Mouse (Mus musculus): ENCODE results near the gene Bmp8a.
"Not testable (repeated sequence)": the region's sequence is repeated elsewhere in the genome, so short reads cannot be mapped to it uniquely, and the experiment has no call there.

The Bmp8a gene

DNA sequence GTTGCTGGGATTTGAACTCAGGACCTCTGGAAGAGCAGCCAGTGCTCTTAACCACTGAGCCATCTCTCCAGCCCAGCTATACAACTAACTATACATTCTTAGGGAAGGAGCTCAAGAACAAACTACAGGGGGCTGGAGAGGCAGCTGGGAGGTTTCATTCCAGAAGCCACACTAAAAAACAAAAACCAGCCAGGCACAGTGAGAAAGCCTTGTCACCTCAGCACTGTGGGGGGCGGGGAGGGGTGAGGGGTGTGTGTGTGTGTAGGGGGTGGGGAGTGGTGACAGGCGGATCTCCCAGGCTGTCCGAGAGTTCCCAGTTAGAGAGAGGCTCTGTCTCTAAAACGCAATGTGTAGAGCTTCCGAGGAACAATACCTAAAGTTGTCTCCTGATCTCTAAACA lies 11.7 kb downstream of the Bmp8a start:
- DNase-seq (ENCODE audit: low spot score in 2 of 2): no peak

DNA sequence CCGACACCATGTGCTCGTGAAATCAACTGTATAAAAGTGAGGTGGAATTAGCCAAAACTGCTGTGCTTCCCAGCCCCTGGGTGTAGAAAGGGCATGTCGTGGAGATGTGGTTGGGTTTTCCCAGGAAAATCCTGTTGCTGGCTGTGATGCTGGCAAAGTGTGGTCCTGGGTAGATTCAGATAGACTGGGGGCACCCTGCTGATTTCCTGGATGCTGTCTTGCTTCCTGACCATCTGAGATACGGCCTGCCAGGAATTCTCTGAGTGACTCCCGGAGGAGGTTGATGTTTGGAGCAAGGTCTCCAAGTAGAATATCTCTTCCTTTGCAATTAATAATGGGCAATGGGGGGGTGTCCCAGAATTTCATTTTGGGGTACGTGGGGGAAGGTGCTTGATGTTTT lies 14.1 kb downstream of the Bmp8a start:
- DNase-seq (ENCODE audit: low spot score in 2 of 2): no peak

- DNase-seq (ENCODE audit: low spot score in 2 of 2): no peak
These were observed 15.4 kb downstream of the Bmp8a start for GRCm38 (mm10) chr4:123327630-123328029.

- DNase-seq (ENCODE audit: low spot score in 2 of 2): no peak
These were observed 17.0 kb downstream of the Bmp8a start for GRCm38 (mm10) chr4:123326087-123326486.

GRCm38 (mm10) chr4:123323534-123323933 lies 19.5 kb downstream of the Bmp8a start, which contains the start of gene Oxct2a:
TSS of gene Oxct2a (minus strand) at chr4:123323634.
- no peak for DNase-seq (ENCODE audit: low spot score in 2 of 2)

- DNase-seq (ENCODE audit: low spot score in 2 of 2): not testable (repeated sequence)
These were observed 20.1 kb downstream of the Bmp8a start for GRCm38 (mm10) chr4:123322910-123323309.

DNA sequence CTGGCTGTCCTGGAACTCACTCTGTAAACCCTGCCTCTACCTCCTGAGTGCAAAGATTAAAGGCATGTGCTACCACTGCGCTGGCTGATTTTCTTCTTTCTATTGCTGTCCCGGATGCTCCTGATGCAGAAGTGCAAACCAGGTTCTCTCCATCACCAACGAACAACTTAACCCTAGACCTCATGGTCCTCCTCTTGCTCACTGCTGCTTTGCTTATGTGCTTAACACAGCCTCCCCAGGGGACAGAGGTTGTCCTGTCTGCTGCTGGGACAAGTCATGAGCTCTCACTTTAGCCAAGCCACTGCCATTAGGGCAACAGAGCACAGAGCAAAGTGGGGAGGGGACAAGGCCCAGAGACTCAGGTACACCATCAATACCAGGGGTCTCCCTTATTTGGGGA lies 28.6 kb downstream of the Bmp8a start:
- no peak for DNase-seq (ENCODE audit: low spot score in 2 of 2)

- DNase-seq (ENCODE audit: low spot score in 2 of 2): no peak
These were observed 30.0 kb downstream of the Bmp8a start for GRCm38 (mm10) chr4:123313010-123313409.

DNA sequence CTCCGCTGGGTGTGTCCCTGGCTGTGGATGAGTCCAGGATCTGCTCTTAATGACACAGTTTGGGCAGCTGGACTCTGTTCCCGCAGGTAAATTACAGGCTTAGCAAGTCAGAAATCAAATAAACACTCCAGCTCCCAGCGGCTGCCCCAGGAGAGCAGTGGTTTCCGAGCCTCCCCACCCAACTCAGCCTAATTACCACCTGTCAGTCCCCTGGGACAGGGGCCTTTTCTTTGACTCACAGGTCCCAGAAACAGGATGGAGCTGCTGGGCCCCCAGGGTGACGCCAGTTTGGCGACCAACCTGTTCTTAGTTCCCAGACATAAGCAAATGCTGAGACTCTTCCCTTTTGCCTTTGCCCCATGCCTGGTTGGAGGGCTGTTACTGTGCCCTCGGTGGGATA lies 31.2 kb downstream of the Bmp8a start:
- no peak for DNase-seq (ENCODE audit: low spot score in 2 of 2)

- DNase-seq (ENCODE audit: low spot score in 2 of 2): no peak
These were observed 34.8 kb downstream of the Bmp8a start for GRCm38 (mm10) chr4:123308292-123308691.

DNA sequence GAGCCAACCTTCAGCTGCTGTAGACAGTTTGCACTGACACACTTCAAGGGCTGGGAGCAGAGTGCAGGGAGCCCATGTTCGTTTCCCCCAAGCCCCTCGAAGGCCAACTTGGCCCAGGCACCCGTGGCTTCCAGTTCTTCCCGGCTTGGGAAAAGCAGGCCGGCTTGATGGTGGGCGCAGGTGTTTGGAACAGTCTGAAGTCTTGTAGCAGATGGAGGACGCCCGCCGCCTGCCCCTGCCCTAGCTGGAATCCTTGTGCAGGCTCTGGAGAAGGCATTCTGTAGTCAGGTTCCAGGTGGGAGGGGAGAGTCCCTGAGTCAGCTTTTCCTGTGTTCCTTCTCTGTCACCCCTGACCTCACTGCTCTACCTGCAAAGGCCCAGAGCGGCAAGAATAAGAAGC lies 36.1 kb downstream of the Bmp8a start:
- peak in 1 of 2 experiments; percentile 54 for DNase-seq (ENCODE audit: low spot score in 2 of 2)

DNA sequence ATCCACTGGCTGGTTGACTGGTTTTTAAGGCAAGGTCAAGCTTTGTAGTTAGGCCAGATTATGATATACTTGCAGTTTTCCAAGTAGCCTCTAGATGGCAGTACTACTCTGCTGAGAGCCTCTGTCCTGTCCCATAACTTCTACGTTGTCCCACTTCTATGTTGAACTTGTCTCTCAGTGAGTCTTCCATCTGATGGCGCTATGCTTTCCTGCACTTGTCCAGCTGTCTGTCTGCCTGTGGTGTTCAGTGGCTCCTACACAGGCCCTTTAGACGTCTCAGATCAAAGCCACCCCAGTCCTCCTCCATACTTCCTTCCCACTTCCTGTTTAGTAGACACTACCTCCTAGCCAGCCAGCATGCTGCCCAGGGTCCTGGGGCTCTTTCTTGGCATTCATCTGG lies 37.3 kb downstream of the Bmp8a start:
- DNase-seq (ENCODE audit: low spot score in 2 of 2): peak in 1 of 2 experiments; percentile 46

- no peak for DNase-seq (ENCODE audit: low spot score in 2 of 2)
These were observed 43.9 kb downstream of the Bmp8a start for GRCm38 (mm10) chr4:123298980-123299670.

DNA sequence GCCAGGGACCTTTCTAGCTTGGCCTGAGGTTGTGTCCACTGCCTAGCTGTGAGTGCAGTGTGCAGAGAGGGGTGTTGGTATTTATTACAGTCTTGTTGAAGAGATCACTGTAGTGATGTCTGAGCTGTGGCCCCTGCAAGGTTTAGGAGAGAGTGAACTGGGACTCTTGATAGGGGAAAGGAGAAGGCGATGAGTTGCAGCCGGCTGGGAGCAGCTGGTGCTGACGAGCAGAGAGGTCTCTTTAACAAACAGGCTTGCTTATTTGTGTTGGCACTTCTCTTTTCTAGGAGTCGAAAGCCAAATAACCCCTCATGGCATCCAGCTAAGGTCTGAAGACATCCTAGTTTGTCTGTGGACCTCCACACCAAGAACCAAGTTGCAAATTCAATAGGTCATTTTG lies 44.8 kb downstream of the Bmp8a start:
- DNase-seq (ENCODE audit: low spot score in 2 of 2): no peak

DNA sequence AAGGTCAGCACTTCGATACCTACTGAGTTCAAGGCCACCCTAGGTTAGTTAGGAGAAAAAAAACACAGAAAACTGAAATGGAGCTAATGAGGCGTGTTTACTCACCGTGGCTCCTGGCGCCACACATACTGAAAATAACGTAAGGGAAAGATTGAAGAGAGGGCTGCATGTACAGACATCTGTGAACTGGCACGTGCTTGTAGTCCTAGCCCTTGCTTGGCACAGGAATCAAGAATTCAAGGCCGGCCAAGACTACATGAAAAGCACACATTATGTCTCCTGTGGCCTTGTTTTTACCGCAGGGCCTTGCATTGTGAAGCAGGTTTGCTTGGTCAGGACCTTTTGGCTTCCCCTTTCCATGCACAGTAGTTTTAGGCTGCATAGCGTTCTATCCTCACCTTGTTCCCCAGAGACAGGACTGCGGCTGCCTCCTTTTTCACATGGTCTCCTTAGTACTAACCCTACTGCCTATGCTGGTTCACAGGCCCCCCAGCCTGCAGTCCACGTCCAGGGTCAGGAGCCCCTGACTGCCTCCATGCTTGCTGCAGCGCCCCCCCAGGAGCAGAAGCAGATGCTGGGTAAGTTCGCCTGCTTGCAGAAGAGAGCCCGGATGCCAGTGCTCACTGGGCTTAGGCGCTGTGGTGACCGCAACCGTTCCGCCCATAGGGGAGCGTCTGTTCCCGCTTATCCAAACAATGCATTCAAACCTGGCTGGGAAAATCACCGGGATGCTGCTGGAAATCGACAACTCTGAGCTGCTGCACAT lies 45.7 kb downstream of the Bmp8a start:
- no peak for DNase-seq (ENCODE audit: low spot score in 2 of 2)

- DNase-seq (ENCODE audit: low spot score in 2 of 2): no peak
These were observed 46.9 kb downstream of the Bmp8a start for GRCm38 (mm10) chr4:123296148-123296534.

DNA sequence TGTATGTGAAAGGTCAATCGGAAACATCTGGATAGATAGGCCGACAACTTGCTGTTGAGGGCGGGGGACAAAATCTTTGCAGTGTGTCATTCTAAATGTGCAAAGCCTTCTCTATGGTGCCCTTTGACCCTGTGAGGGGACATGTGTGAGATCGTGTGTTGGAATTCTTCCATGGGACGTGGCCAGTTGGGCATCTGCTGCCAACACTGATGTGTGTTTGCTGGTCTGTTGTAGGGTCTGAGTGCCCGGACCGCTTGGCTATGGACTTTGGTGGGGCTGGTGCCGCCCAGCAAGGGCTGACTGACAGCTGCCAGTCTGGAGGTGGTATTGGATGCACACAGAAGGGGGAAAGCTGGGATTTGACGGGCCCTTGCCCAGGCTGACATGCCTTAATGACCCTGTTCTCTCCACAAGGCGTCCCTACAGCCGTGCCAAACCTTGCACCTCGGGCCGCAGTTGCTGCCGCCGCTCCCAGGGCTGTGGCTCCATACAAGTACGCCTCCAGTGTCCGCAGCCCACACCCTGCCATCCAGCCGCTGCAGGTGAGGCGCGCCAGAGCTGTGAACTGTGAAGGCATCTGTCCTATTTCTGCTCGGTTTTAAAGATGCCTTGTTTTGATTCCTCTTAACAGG lies 47.4 kb downstream of the Bmp8a start:
- DNase-seq (ENCODE audit: low spot score in 2 of 2): no peak

GRCm38 (mm10) chr4:123295026-123295425 lies 48.0 kb downstream of the Bmp8a start:
- DNase-seq (ENCODE audit: low spot score in 2 of 2): not testable (repeated sequence)

- DNase-seq (ENCODE audit: low spot score in 2 of 2): no peak
These were observed 49.2 kb downstream of the Bmp8a start for GRCm38 (mm10) chr4:123293661-123294443.

DNA sequence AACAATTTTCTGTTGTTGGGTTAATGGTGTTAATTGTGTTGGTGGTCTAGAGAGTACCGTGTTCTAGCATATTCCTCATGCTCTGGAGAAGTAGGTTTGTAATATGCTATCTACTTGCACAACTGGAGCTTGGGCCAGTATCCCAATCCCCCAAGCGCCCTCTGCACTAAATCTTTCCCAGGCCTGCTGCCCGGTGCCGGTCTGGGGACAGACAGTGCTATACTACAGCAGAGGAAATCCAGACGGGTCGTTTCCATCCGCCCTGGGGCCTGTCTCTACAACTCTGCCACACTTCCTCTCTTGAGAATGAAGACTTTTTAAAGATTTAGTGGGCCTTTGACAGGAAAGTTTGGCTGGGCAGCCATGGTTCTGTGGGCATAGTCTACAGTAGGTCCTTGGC lies 50.1 kb downstream of the Bmp8a start:
- DNase-seq (ENCODE audit: low spot score in 2 of 2): no peak

DNA sequence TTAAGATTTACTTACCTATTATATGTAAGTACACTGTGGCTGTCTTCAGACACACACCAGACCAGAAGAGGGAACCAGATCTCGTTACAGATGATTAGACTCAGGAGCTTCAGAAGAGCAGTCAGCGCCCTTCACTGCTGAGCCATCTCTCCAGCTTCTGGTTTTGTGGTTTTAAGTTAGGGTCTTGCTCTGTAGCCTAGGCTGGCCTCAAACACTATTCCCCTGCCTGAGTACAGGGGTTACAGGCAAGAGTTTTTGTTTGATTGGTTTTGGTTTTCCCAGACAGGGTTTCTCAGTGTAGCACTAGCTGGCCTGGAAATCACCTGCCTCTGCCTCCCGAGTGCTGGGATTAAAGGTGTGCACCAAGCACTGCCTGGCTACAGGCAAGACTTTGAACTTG lies 50.7 kb downstream of the Bmp8a start:
- no peak for DNase-seq (ENCODE audit: low spot score in 2 of 2)

- DNase-seq (ENCODE audit: low spot score in 2 of 2): no peak
These were observed 54.0 kb downstream of the Bmp8a start for GRCm38 (mm10) chr4:123289038-123289437.

Measured in left cerebral cortex, adult 9 months (tissue).